Mouse (Mus musculus): ENCODE data around the gene Rps3.

Gene Rps3

DNA sequence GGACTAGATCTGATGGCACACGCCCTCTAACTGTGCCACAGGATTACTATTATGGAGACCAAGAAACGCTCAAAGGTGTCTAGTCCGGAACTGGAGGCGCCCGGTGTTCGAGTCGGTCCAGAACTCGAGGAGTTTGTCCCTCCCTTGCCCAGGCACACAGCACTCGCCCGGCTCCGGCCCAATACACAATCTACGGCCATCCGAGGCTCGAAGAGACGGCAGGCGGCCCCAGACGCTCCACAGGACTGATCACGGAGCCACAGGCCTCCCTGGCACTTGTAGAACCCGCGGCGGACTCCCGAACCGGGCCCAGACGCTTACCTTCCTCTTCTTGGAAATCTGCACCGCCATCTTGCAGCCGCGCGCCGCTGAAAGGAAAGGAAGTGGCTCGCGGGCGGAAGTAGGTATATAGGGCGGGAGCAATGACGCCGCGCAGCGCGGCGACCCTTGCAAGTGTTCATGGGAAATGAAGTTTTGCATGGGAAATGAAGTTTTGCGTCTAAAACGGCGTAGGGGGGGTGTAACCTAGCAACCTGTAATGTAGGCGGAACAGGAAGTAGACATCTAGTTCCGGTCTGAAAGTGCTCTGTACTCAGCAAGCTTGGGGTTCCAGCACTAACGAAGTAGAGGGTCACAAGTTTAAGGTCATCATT lies at the start of gene Rps3:
Gene Rps3 (minus strand): TSS at position 468 of the 653 bp plus-strand sequence.
- in situ Hi-C loops (cut with MboI), result loop anchor here (25.0 kb wide), 1 partner anchor 329 kb away; no protein-coding TSS in a partner anchor

DNA sequence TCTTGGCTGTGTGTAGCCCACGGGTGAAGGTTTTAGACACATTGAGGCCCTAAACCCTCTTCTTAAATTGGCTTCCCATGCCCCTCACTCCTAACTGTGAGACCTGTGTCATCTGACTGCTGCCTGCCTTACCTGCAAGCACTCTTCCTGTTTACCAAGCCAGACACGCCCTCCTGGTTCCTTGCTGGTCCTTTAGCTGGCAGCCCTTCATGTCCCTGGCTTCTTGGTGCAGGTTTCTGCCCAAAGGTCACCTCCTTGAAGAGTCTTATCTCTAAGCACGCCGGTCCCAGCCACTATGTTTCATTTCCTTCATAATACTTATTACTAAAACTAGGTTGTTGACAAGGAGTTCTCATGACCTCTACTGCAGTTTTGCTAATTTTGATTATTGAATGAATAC lies 49.0 kb upstream of the Rps3 start:
- in situ Hi-C loops (cut with MboI), result no loop called here

DNA sequence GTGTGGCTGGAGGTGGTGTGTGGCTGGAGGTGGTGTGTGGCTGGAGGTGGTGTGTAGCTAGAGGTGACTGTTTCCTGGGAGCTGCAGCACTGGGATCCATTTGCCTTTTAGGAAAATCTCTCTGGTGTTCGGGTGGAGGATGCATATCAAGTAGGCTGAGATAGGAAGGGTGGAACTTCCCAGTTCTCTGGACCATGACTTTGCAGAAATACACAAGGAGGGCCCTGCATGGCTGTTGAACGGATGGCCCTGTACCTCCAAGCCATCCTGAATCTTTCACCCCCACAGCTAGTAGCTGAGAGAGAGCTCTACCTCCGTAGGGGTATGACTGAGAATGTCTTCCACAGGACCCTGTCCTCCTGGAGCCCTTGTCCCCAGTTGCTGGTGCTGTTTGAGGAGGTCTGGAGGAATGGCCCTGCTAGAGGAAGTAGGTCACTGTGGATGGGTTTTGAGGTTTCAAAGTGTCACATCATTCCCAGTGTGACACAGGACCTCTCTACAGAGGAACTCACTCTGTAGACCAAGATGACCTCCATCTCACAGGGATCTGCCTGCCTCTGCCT lies 48.0 kb upstream of the Rps3 start:
- in situ Hi-C loops (cut with MboI), result no loop called here

DNA sequence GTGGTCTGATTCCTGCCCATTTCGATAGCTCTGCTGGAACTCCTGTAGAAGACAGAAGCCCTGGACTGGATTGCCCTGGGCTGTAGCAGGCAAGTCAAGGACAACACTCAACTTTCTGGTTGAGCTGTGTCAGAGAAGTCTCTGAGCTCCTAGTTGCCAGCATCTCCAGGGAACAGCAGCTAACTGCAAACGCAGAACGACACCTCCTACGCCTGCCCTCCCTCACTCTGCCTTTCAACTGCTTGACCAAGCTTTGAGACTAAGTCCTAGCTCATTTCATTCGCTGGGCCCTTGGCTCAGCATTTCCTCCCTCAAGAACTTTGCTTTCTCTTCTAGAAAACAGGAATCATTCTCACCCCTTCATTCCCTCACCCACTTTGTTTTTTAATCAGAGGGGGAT lies 45.9 kb upstream of the Rps3 start:
- in situ Hi-C loops (cut with MboI), result no loop called here

DNA sequence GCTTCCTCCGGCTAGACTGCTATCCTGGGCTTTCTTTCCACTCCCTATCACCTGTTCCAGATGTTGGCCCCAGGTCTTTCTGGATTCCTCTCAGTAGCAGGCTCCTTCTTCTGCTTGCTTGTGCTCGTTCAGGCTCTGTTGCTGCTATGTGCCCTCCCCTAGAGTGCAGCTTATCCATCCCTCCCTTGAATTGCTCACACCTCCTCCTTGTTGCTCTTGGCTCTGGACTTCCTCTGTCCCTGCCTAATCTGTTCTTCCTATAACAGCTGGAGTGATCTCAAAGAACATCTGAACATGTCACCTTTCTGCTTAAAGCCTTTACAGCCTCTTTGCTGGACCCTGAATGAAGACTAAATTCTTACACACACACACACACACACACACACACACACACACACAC lies 45.0 kb upstream of the Rps3 start:
- in situ Hi-C loops (cut with MboI), result no loop called here

DNA sequence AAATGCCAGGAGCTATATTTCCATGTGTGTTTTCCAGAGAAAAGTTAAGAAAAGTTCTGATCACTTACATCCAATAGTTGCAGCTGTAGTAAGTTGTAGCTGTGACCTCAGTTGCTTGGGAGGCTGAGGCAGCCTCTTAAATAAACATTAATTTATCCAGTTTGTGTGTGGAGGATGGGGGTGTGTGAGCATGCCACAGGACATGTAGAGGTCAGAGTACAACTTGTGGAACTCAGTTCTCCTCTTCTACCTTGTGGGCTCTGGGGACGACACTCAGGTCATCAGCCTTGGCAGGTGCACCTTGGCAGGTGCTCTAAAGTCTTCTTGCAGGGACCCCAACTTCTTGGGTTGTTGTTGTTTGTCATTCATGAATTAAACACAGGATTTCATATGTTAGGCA lies 40.3 kb upstream of the Rps3 start:
- in situ Hi-C loops (cut with MboI), result no loop called here

DNA sequence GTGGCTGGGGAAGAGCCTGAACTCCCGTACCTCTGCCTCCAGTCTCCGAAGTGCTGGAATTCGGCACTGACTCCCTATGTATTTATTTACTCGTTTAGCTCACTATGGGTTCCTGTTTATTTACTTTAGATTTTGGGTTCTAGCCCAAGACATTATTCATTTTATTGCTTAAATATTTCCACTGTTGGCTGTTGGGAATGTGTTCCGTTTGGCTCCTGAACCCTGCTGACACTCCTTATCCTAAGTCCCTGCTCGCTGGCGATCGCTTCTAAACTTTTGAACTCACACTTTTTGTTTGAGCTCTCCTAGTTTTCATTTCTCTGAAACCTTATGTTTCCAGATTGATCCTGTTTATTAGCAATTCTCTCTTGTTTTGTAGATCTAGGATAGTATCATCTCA lies 39.6 kb upstream of the Rps3 start:
- in situ Hi-C loops (cut with MboI), result no loop called here

DNA sequence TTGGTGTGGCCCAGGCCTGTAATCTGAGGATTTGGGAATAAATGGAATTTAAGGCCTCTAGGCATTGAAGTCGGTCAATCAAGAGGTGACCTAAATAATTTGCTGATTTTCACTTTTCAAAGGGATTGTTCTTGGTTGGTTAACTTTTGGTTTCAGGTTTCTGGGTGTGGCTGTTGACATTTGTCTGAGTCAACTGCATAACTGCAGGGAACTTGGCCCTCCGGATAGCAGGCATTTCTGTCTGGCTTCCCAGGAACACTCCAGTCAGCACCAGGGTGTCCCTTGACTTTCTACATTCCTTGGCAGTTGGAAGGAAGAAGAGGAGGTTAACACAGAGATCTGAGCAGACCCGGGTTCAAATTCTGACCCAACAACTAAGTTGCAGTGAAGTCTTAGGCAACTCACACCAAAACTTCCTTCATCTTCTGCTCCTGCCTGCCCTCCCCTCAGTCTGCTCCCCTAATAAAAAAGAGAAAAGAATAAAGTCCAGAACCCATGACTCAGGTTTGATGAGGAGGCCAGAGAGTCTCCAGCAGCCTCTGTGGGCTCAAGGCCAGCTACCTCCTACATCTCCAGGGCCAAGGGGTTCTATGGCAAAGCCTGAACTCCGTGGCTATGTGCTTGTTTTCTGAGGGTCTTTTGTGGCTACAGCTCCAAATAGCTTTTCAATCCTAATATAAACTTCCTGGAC lies 35.6 kb upstream of the Rps3 start:
- in situ Hi-C loops (cut with MboI), result no loop called here

DNA sequence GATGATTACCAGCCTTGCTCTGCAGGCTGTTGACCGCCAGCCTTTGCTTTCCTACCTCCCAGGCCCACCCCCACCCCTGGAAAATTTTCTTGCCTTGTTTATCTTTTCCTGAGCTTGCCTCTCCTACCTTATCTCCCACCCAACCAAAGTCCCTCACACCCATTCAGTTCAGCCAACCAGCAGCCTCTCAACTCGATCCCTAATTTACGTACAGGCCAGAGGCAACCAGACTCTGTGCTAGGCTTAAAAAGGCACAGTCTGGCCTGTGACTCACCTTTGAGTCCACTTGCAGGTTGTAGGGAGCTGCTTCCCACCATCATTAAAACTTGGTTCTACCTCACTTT lies 33.2 kb upstream of the Rps3 start:
- in situ Hi-C loops (cut with MboI), result no loop called here

DNA sequence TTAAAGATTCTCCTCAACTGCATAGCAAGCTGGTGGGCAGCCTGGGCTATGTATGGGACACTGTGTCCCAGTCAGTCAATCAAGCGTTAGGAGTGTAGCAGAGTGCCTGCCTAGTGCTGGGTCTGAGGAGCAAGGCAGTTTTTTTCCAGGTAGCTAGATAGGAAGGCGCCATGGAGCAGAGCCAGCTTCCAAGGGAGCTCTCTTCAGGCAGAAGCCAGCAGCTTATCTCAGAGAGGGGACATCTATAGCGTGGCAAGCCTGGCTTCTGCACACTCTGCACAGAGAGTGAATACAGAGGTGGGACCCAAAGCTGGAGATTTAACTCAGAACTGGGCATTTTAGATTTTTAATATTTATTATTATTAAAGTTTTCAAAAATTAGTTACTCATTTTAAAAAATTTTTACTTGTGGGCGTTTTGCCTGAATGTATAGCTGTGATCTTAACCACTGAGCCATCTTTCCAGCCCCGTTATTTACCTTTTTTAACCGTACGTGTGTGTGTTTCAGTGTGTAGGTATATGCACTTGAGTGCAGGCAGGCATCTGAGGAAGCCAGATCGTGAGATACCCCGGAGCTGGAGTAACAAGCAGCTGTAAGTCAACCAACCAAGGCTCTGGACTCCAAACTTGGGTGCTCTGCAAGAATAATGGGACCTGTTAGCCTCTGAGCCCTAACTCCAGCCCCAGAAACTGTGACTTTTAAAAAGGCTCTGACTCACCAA lies 32.7 kb upstream of the Rps3 start:
- in situ Hi-C loops (cut with MboI), result no loop called here

DNA sequence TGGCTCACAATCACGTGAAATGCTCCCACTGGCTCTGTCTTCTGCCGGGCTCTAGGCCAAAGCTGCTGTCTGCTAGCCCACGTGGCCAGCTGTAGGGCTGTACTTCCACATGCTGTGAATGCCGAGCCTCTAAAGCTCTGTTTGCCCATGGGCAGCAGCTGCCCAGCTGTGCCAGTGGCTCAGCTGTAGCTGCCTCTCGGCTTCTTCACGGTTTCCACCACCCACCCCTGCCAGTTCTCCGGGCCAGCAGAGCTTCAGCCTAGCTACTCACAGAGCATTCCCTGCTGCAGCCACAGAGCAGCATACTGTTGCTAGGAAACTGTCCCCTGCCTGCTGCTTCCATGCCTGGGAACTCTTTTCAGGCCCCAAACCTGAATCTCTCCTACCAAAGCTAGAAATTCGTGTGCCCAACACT lies 26.6 kb upstream of the Rps3 start:
- in situ Hi-C loops (cut with MboI), result no loop called here

DNA sequence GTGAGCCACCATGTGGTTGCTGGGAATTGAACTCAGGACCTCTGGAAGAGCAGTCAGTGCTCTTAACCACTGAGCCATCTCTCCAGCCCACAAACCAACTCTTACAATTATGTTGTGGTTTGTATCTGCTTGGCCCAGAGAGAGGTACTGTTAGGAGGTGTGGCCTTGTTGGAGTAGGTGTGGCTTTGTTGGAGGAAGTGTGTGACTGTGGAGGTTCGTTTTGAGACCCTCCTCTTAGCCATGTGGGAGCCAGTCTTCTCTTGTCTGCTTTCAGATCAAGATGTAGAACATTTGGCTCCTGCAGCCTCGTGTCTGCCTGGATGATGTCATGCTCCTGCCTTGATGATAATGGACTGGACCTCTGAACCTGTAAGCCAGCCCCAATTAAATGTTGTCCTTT lies 24.6 kb upstream of the Rps3 start:
- in situ Hi-C loops (cut with MboI), result loop anchor here (5.0 kb wide), 1 partner anchor 44 kb away; no protein-coding TSS in a partner anchor

DNA sequence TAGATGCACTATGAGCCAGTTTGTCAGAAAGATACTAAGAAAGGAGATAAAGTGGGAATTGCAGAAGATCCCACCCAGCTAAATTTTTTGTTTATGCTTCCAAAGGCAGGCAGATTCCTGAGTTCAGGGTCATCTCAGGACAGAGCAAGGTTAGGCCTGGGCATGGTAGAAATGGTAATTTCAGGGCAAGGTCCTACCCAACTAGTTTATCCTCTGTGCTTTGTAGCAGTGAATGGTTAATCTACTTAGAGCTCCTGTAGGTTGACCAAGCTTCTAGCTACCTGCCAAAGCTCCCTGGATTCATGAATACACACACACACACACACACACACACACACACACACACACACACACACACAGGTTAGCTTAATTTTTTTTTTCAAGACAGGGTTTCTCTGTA lies 21.0 kb upstream of the Rps3 start:
- in situ Hi-C loops (cut with MboI), result no loop called here

DNA sequence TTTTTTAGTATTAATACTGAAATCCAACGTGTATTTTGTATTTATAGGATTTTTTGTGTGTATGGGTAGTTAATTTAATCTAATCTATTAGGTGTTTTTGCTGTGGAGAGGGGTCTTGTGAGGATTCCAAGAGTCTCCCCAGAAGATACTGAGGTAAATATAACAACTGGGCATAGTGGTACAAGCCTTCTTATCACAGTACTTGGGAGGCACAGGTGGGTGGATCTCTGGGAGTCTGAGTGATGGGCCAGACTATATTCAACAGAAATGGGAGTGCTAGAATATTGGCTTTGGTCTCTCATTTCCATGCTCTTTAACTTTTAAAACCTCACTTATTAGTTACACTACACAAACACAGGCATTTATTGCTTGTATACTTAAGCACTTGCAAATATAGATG lies 17.6 kb upstream of the Rps3 start:
- in situ Hi-C loops (cut with MboI), result no loop called here

DNA sequence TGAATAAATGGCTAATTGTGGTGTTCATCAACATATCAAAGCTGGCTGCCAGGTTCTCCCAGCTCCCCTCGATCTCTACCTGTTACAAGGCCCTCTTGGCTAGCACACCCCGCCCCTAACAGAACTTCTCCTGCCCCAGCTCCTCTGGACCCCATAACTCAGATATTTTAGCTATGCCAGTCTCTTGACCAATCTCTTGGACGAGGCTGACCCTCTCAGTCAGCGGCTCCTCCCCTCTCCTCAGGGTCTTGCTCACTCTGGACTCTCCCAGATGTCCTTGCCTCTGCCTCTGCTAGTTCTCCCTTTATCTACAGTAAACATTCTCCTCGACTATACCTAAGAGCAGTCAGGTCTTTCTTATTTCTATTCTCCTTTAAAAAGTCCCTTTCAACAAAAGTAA lies 17.1 kb upstream of the Rps3 start:
- in situ Hi-C loops (cut with MboI), result no loop called here

DNA sequence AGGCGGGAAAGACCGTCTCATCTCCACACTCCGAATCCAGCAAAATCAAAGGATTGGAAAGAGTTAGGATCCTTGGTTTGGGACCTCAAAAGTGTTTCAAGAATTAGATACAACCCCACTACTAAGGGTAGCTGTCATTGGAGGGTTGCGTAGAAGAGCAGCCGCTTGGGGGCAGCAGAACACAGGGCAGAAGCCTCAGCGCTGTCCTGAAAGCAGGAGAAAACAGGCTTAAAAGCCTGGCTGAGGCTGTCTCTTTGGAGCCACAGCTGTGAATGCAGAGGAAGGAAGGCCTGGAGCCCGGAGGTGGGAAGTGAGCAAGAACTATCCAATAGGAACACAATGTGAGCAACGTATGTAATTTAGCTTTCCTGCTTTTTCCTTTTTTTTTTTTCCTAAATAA lies 16.7 kb upstream of the Rps3 start:
- in situ Hi-C loops (cut with MboI), result no loop called here

DNA sequence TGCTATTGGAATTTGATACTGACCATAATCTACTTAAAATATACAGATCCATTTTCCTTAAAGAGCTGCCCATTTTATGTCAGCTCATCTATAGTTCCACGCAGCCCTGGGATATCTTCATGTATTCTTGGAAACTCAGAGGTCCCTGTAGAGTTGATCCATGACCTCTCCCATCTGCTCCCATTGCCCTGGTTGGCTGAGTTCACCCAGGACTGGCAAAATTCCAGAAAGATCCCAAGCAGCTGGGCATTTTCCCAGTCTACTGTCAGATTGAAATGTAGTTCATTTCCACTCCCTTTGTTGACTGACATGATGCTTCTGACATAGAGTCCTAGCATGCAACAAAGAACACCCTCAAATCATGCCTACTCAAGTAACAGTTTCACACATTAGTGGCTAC lies 15.6 kb upstream of the Rps3 start:
- in situ Hi-C loops (cut with MboI), result loop anchor here (10.0 to 25.0 kb wide), 2 partner anchors 96 to 313 kb away; no protein-coding TSS in a partner anchor

DNA sequence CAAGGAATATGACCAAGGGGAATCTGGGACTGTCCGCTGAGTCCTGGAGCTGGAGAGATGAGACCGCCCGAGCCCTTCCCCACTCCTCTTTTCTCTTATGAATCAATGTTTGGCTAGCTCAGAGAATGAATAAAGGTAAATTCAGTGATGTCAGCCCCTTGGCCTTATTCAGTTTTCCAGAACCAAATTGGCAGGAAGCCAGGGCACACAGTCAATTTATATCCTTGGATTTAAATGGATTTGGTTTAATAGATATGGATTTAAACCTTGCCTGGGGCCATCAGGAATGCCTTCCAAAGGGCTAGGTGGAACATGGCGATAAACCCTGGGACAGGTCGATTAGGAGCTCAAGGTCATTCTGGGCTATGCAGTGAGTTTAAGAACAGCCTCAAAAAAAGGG lies 6.2 kb upstream of the Rps3 start:
- in situ Hi-C loops (cut with MboI), result loop anchor here (10.0 to 25.0 kb wide), 2 partner anchors 105 to 323 kb away; no protein-coding TSS in a partner anchor

DNA sequence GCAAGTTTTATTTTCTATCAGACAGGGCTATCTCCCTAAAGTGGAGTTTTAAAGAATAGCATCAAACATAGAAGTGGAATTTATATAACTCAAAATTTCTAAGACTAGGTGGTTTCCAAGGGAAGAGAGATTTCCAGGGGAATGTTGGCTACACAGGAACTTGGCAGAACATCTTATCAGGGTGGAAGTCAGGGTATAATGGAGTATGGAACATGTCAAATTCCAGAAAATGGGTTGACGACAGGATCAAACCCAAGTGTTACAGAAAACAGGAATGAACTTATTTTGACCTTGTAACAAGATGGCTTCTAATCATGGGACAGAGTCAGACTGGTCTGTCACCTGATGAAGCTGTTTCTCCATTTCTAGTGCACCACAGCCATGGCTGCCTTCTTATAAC lies 1.1 kb upstream of the Rps3 start:
- in situ Hi-C loops (cut with MboI), result loop anchor here (25.0 kb wide), 1 partner anchor 328 kb away; no protein-coding TSS in a partner anchor

DNA sequence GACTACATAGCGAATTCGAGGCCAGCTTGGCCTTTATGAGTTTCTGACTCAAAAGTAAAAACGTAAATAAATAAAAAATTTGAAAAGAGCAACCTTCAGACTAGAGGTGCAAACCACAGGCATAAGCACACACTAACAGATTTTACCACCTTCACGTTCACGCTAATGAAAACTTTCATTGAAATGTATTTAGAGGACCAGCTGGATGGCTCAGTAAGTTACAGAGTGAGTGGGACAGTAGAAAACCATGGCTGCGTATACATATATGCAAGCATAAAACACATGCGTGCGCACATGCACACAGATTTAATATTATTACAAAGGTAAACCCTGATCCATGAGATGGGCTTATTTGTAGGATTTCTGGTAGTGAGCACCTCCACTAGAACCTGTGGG lies 384 bp upstream of the Rps3 start:
- in situ Hi-C loops (cut with MboI), result loop anchor here (25.0 kb wide), 1 partner anchor 328 kb away; no protein-coding TSS in a partner anchor

DNA sequence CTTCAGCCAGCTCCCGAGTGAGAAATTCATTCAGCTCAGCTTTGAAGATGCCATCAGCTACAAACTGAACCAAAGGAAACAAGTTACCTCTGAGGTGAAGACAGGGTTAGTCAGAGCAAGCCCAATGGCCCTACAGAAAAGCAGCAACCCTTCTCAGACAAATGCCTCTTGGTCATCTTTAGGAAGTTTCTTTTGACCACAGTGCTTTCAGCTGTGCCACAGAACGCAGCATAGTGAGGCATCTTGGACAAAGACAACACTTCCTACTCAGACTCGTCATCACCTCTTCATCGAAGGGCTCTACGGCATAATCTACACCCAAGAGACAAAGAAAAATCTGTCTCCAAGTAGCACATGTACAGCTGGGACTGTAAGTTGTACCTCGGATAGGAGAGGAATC lies 901 bp downstream of the Rps3 start:
- in situ Hi-C loops (cut with MboI), result loop anchor here (25.0 kb wide), 1 partner anchor 330 kb away; no protein-coding TSS in a partner anchor

DNA sequence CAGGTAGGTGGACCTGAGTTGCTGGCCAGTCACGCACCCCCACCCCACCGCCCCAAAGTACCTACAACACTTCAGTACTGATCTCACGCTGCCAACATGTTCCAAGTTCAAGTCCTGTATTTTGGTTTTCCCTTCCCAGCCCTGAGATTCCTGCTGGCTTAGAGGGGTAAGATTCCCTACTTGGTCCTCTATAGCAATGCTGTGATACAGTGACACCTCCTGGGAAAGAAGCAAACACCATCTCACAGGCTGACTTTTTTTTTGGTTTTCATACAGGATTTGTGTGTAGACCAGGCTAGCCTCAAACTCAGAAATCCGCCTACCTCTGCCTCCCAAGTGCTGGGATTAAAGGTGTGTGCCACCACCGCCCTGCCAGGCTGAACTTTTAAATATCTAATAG lies 6.3 kb downstream of the Rps3 start:
- in situ Hi-C loops (cut with MboI), result loop anchor here (25.0 kb wide), 1 partner anchor 335 kb away; no protein-coding TSS in a partner anchor

Measured in mature B cell (primary cell).